Mouse (Mus musculus) small intestine, adult 2 months (tissue): ENCODE data around the gene Klhl31. TPM values are rescaled to one million over a fixed set of nuclear protein-coding genes. Genes with fewer than 3 reads are reported as not detected.

Experiments used
- H3K27ac ChIP-seq: fragments of 200-500 bp; 2 replicates; pipeline ENCODE4 v1.5.1; 2012; ENCODE audit warnings: low read depth, low read length, control low read depth, inconsistent platforms; ENCODE audit not compliant: insufficient read depth
- H3K27me3 ChIP-seq: fragments of 200-500 bp; 2 replicates; pipeline ENCODE4 v1.6.1; 2012; ENCODE audit warnings: mild to moderate bottlenecking, moderate library complexity, low read length, inconsistent platforms; ENCODE audit not compliant: control insufficient read depth, insufficient read depth
- H3K36me3 ChIP-seq: fragments of 200-500 bp; 2 replicates; pipeline ENCODE4 v1.6.1; 2012; ENCODE audit warnings: mild to moderate bottlenecking, low read length, control low read depth, inconsistent platforms; ENCODE audit not compliant: control insufficient read depth, insufficient read depth
- H3K4me1 ChIP-seq: fragments of 200-500 bp; 2 replicates; pipeline ENCODE4 v1.6.1; 2012; ENCODE audit warnings: low read length, inconsistent platforms, mixed read lengths; ENCODE audit not compliant: control insufficient read depth, insufficient read depth, insufficient read length
- H3K4me3 ChIP-seq: fragments of 200-500 bp; 2 replicates; pipeline ENCODE4 v1.5.1; 2012; ENCODE audit warnings: low read depth, mild to moderate bottlenecking, control low read depth, inconsistent platforms, low read length, moderate library complexity
- CTCF ChIP-seq: fragments of 200-500 bp; IDR thresholded peaks from 2 replicates; pipeline ENCODE4 v1.5.1; 2012; ENCODE audit warnings: low read depth, mild to moderate bottlenecking, control low read depth, inconsistent platforms, low read length, moderate library complexity, mixed read lengths; ENCODE audit not compliant: insufficient replicate concordance, insufficient read length; ENCODE audit errors: extremely low read depth
- POLR2A ChIP-seq: fragments of 200-500 bp; IDR thresholded peaks from 2 replicates; pipeline ENCODE4 v1.6.1; 2012; ENCODE audit warnings: low read depth, mild to moderate bottlenecking, control low read depth, inconsistent platforms, low read length, moderate library complexity
- WGBS: fragments of 180-500 bp; shearing (Covaris S2); methylation state at CpG from one replicate; pipeline ENCODE4 v1.1.7; 2018; 5-methylcytosine and 5-hydroxymethylcytosine counted together
- polyA plus RNA-seq: library from polyadenylated mRNA; depleted of rRNA; stranded (reverse); fragments of >200 nt; gene quantifications from 2 replicates; pipeline ENCODE4 v1.2.3, GENCODE M21; 2012

Gene Klhl31
- polyA plus RNA-seq, 1 experiment: 0.04 TPM

DNA sequence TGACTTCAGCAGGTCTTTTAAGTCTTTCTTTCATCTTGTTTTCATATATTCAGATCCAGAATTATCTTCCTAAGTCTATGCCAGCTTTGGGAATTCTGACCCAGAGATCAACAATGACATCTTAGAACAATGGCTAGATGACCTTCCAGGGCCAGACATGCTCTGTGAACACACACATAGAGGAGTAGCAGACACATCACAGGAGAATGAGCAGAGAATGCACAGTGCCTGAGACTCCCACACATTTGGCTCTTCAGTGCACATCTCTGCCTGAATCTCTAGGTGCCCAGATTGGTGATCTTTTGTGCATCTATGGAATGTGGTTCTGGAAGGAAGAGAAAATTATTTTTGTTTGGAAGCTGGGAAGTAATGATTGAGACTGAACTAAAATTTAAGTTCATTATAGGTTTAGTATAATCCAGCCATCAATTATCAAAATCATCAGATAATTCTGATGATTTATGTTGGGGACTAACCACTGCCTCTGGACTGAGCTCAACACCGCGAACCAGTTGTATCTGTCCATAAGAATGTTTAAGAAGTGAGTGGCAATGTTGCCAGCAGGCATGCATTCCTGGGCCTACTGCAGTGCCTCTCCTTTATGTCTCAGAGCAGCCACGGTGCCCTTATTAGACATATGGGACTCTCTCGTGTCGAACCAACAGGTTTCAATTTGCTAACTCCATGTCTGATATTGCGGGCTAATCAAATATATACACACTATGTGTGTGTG is 12.8 kb upstream of the Klhl31 start:
- Histone ChIP-seq H3K4me3 (no peak overlapping the region), H3K4me1 (no peaks in the 10 kb centered on the region), H3K27me3 (no peaks in the 10 kb centered on the region), H3K36me3 (no peaks in the 10 kb centered on the region), H3K27ac (no peak overlapping the region)
- no peak for TF ChIP-seq POLR2A
- no peak for TF ChIP-seq CTCF
- WGBS: 90% methylated on average over 6 of the region's 6 CpGs

DNA sequence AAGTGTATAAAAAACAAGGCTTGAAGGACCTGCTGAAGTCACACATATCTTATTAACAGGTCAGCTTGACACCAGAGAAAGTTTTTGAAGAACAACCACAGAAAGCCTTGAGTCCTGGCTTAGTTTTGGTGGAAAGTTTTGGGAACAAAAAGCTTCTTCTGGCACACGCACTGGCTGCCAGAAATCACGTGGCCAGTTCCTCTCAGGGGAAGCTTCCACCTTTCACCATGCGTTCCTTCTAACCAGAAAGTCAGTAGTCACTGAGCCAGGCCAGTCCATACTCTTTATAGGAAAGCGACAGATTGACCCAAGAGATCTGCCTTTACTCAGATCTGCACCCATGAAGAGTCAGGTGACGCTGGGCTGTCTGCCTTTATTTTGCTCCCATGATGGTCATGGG is 12.1 kb upstream of the Klhl31 start:
- no peaks in the 10 kb centered on the region for H3K27me3 ChIP-seq
- no peaks in the 10 kb centered on the region for H3K4me1 ChIP-seq
- TF ChIP-seq POLR2A (no peak), CTCF (no peak)
- WGBS: 89% methylated on average over 5 of the region's 5 CpGs
- H3K36me3 ChIP-seq: no peaks in the 10 kb centered on the region
- no peak overlapping the region for H3K4me3 ChIP-seq
- no peak overlapping the region for H3K27ac ChIP-seq

DNA sequence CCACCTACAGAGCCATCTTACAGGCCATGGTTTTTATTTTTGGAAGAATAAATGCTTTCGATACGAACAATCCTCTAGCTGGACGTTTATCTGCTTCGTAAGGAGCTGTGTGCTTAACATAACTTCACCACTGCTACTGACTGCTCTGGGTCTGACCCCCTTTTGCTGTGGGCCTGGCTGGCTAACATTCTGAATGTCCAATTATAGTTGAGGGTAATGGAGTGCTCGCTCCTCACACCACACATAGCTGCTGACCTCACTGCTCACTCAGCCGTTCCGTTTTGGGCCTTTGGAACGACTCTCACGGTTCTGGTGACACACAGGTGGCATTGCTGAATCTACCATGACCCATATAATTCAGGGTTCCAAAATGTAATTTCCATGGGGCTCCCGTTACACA is 7.6 kb upstream of the Klhl31 start:
- no peak overlapping the region for H3K27ac ChIP-seq
- peaks cover 3% of the 10 kb centered on the region; the same call in 1 of the 2 replicates for H3K4me1 ChIP-seq
- 91% methylated on average over 10 of the region's 10 CpGs for WGBS
- H3K36me3 ChIP-seq: no peaks in the 10 kb centered on the region
- no peak overlapping the region for H3K4me3 ChIP-seq
- H3K27me3 ChIP-seq: no peaks in the 10 kb centered on the region
- no peak for TF ChIP-seq POLR2A
- TF ChIP-seq CTCF: no peak

DNA sequence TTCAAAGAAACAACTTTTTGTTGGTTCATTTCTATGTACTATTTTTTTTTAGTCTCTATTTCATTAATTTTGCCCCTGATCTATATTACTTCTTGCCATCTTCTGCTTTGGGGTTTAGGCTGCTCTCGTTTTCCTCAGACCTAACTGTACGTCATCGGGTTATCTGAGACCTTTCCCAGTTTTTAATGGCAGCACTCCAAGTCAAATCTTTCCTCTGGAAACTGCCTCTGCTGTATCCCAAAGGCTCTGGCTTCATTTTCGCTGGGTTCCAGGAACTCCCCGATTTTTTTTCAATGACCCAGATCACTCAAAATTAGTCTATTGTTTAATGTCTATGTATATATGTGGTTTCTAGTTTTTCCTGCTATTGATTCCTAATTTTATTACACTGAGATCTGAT is 6.6 kb upstream of the Klhl31 start:
- WGBS: 26% methylated on average over 5 of the region's 5 CpGs
- Histone ChIP-seq H3K27me3 (no peaks in the 10 kb centered on the region), H3K27ac (no peak overlapping the region), H3K4me1 (peaks cover 3% of the 10 kb centered on the region; the same call in 1 of the 2 replicates), H3K36me3 (no peaks in the 10 kb centered on the region), H3K4me3 (no peak overlapping the region)
- TF ChIP-seq CTCF (no peak), POLR2A (no peak)

DNA sequence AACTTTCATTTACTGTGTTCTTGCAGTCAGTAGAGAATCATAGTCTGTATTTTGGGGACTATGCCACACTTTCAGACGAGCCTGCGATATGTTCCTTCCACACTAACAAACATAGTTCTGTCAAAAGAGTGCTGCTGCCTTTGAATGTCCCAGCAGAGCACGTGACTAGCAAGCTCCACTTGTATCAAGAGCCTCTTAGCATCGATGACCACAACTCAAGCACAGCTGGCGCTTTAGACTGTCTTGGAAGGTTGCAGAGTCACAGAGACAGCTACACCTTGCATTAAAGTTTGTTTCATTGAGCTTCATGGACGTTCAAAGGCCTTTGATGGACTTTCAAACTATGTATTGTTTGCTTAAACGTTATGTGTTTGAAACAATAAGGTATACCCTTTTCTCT is 5.5 kb upstream of the Klhl31 start:
- H3K36me3 ChIP-seq: no peaks in the 10 kb centered on the region
- WGBS: 77% methylated on average over 7 of the region's 7 CpGs

DNA sequence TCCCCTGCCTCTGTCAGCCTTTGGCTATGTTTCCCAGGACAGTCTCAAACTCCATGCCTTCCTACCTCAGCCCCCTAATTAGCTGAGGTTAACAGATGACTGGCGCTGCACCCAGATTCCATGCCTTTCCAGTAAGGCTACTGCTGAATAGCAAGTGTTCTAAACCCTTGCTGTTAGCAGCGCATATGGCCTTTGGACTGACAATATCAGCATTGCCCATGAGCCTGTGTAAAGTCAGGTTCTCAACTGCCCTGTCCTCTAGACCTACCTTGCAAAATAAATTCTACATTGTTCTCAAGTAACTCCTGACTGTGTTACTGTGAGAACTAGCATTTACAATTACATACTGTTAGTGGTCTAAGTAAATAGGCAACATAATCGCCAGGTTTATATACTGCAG is 3.9 kb upstream of the Klhl31 start:
- Histone ChIP-seq H3K4me3 (no peak overlapping the region), H3K36me3 (no peaks in the 10 kb centered on the region), H3K27ac (no peak overlapping the region), H3K4me1 (peaks cover 3% of the 10 kb centered on the region; the same call in 1 of the 2 replicates), H3K27me3 (no peaks in the 10 kb centered on the region)
- WGBS: 53% methylated on average over 3 of the region's 3 CpGs
- TF ChIP-seq CTCF (no peak), POLR2A (no peak)

More for the DNA sequence above, 5.5 kb upstream of the Klhl31 start:
- Histone ChIP-seq H3K27ac (no peak overlapping the region), H3K4me1 (peaks cover 3% of the 10 kb centered on the region; the same call in 1 of the 2 replicates), H3K4me3 (no peak overlapping the region), H3K27me3 (no peaks in the 10 kb centered on the region)
- TF ChIP-seq POLR2A: no peak
- no peak for TF ChIP-seq CTCF

DNA sequence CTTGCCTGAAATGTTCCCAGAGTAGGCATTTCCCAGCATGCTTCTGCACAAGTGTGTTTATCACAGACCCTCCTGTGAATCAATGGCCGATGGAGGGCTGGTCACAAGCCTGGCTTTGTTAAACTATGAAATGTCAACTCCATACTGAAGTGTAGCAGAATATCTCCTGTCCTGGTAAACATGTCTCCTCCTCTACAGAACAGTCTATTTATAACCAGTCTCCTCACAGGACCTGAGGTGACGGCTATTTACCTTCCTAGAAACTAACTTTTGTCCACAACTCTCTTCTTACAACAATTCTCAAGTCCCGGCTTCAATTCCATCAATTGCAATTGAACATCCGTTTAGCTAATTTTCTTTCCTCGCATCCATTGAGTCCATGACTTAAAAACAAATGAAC is 297 bp upstream of the Klhl31 start:
- WGBS: 84% methylated on average over 5 of the region's 5 CpGs
- H3K4me3 ChIP-seq: no peak overlapping the region
- H3K27me3 ChIP-seq: no peaks in the 10 kb centered on the region
- peaks cover 3% of the 10 kb centered on the region; the same call in 1 of the 2 replicates for H3K4me1 ChIP-seq
- H3K27ac ChIP-seq: no peak overlapping the region
- no peak for TF ChIP-seq CTCF
- H3K36me3 ChIP-seq: no peaks in the 10 kb centered on the region
